ENCODE assay signal across 8 mouse cellular contexts in genomic region chr13:117602617-117603358, GRCm38 (mm10). TPM values are rescaled to one million over a fixed set of nuclear protein-coding genes. Genes with fewer than 3 reads are reported as not detected.
DNase-seq lines count a peak whose midpoint lies in the region; ATAC-seq and TF ChIP-seq lines count a peak whose summit lies in the region.

No protein-coding gene starts in this region.

- H3K27me3 ChIP-seq in heart, adult 2 months (ENCODE audit: control insufficient read depth, insufficient read depth, low read length), result peaks cover 6% of the 10 kb centered on the region
- H3K27me3 ChIP-seq in E14TG2a.4 (ENCODE audit: insufficient read depth, low read length), result peaks cover 34% of the 10 kb centered on the region
- H3K27me3 ChIP-seq in hindbrain, embryonic 10.5 days (ENCODE audit: insufficient read depth, poor library complexity, severe bottlenecking), result peaks cover 37% of the 10 kb centered on the region
- peaks cover 22% of the 10 kb centered on the region for H3K27me3 ChIP-seq in liver, embryonic 16.5 days (ENCODE audit: control insufficient read depth, insufficient read depth, low read depth, low read length)
- H3K27me3 ChIP-seq in stomach, postnatal 0 days (ENCODE audit: control insufficient read depth, insufficient read depth, low read length), result peaks cover 7% of the 10 kb centered on the region; the same call in 1 of the 2 replicates

- H3K9me3 ChIP-seq in E14TG2a.4 (ENCODE audit: low read length), result peaks cover 8% of the 10 kb centered on the region
- H3K9me3 ChIP-seq in hindbrain, embryonic 10.5 days, result no peaks in the 10 kb centered on the region
- H3K9me3 ChIP-seq in liver, embryonic 16.5 days (replicated peaks; ENCODE audit: control insufficient read depth, low read length), result no peaks in the 10 kb centered on the region
- no peaks in the 10 kb centered on the region for H3K9me3 ChIP-seq in stomach, postnatal 0 days (ENCODE audit: control insufficient read depth, low read length)

- TF ChIP-seq CTCF in heart, adult 2 months (IDR thresholded peaks at IDR 0.05), result no peak
- no peak for TF ChIP-seq CTCF in E14TG2a.4 (conservative IDR thresholded peaks at IDR 0.05; ENCODE audit: low read length)
- no peak for TF ChIP-seq CTCF in cortical plate, adult 2 months (IDR thresholded peaks at IDR 0.05; ENCODE audit: extremely low read depth, insufficient read depth, low read length)
- no peak for TF ChIP-seq CTCF in stomach, postnatal 0 days (IDR thresholded peaks at IDR 0.05; ENCODE audit: low read depth)

- H3K4me2 ChIP-seq in liver, embryonic 16.5 days (ENCODE audit: low read depth, low read length), result peak overlapping the region; percentile 64
- H3K4me2 ChIP-seq in stomach, postnatal 0 days (replicated peaks; ENCODE audit: low read depth), result peak overlapping the region; percentile 81

- TF ChIP-seq EP300 in heart, adult 2 months (IDR thresholded peaks at IDR 0.05; ENCODE audit: insufficient read depth, low read depth, low read length), result no peak
- TF ChIP-seq EP300 in stomach, postnatal 0 days (optimal IDR thresholded peaks at IDR 0.05), result no peak

- intact Hi-C loops in heart, adult 2 months (cut with DNase I), result loop anchor here (2.0 to 10.0 kb wide), 3 partner anchors 202 to 750 kb away; no protein-coding TSS in a partner anchor
- intact Hi-C loops in heart, postnatal 36 days (cut with DNase I), result loop anchor here (2.0 to 5.0 kb wide), 3 partner anchors 200 to 748 kb away; no protein-coding TSS in a partner anchor

- H3K27ac ChIP-seq in heart, adult 2 months, result no peak overlapping the region
- H3K27ac ChIP-seq in cortical plate, adult 2 months (ENCODE audit: insufficient read depth, low read length), result peak overlapping the region; percentile 65; the same call in 1 of the 2 replicates
- peak overlapping the region; percentile 40; the same call in 1 of the 2 replicates for H3K27ac ChIP-seq in hindbrain, embryonic 10.5 days
- no peak overlapping the region for H3K27ac ChIP-seq in liver, embryonic 16.5 days (ENCODE audit: low read length)
- no peak overlapping the region for H3K27ac ChIP-seq in stomach, postnatal 0 days (replicated peaks)

- H3K4me1 ChIP-seq in heart, adult 2 months (ENCODE audit: control insufficient read depth, insufficient read depth, low read length), result no peaks in the 10 kb centered on the region
- H3K4me1 ChIP-seq in E14TG2a.4 (replicated peaks; ENCODE audit: low read depth, low read length), result peaks cover 4% of the 10 kb centered on the region; the same call in 1 of the 2 replicates
- H3K4me1 ChIP-seq in cortical plate, adult 2 months (ENCODE audit: control insufficient read depth, insufficient read depth, low read length), result no peaks in the 10 kb centered on the region; the same call in 1 of the 2 replicates
- peaks cover 16% of the 10 kb centered on the region for H3K4me1 ChIP-seq in hindbrain, embryonic 10.5 days (replicated peaks)
- H3K4me1 ChIP-seq in liver, embryonic 16.5 days (ENCODE audit: control insufficient read depth, low read depth, low read length), result no peaks in the 10 kb centered on the region; the same call in 1 of the 2 replicates
- no peaks in the 10 kb centered on the region for H3K4me1 ChIP-seq in stomach, postnatal 0 days (replicated peaks; ENCODE audit: control insufficient read depth, insufficient read depth)

- H3K36me3 ChIP-seq in heart, adult 2 months (ENCODE audit: control insufficient read depth, insufficient read depth, low read length), result no peaks in the 10 kb centered on the region
- H3K36me3 ChIP-seq in E14TG2a.4 (ENCODE audit: insufficient read depth, low read length), result no peaks in the 10 kb centered on the region
- H3K36me3 ChIP-seq in hindbrain, embryonic 10.5 days, result no peaks in the 10 kb centered on the region
- no peaks in the 10 kb centered on the region for H3K36me3 ChIP-seq in liver, embryonic 16.5 days (ENCODE audit: control insufficient read depth, insufficient read depth)
- no peaks in the 10 kb centered on the region for H3K36me3 ChIP-seq in stomach, postnatal 0 days (ENCODE audit: control insufficient read depth, insufficient read depth, low read length)

- no peak for TF ChIP-seq POLR2A in heart, adult 2 months (IDR thresholded peaks at IDR 0.05; ENCODE audit: insufficient read depth, low read depth, low read length)
- no peak for TF ChIP-seq POLR2A in cortical plate, adult 2 months (IDR thresholded peaks at IDR 0.05; ENCODE audit: extremely low read depth, insufficient read depth, low read length)

- H3K9ac ChIP-seq in heart, adult 2 months (ENCODE audit: low read depth, low read length), result no peak overlapping the region
- H3K9ac ChIP-seq in liver, embryonic 16.5 days (ENCODE audit: low read depth, low read length), result no peak overlapping the region
- H3K9ac ChIP-seq in stomach, postnatal 0 days (ENCODE audit: low read length), result no peak overlapping the region

- peak overlapping the region; percentile 34 for H3K4me3 ChIP-seq in heart, adult 2 months
- H3K4me3 ChIP-seq in E14TG2a.4 (replicated peaks; ENCODE audit: low read length), result peak overlapping the region; percentile 87
- H3K4me3 ChIP-seq in cortical plate, adult 2 months (ENCODE audit: insufficient read depth, low read length), result peak overlapping the region; percentile 99
- H3K4me3 ChIP-seq in hindbrain, embryonic 10.5 days, result peak overlapping the region; percentile 67
- H3K4me3 ChIP-seq in liver, embryonic 16.5 days (ENCODE audit: low read depth, low read length), result peak overlapping the region; percentile 45
- peak overlapping the region; percentile 49 for H3K4me3 ChIP-seq in stomach, postnatal 0 days (ENCODE audit: low read depth, low read length)

- DNase-seq in heart, adult 2 months, result peak in 1 of 2 experiments; percentile 3
- DNase-seq in heart, postnatal 36 days, result no peak
- no peak for DNase-seq in hindbrain, embryonic 10.5 days (ENCODE audit: low spot score)
- peak; percentile 15 for DNase-seq in stomach, postnatal 0 days (ENCODE audit: low spot score)
- no peak for DNase-seq in adrenal gland, adult (ENCODE audit: inconsistent age in 2 of 2, low spot score in 1 of 2)

- no peak for ATAC-seq in liver, embryonic 16.5 days (ENCODE audit: low read depth)
- 0 out of 2 replicates have a peak, but pooled peaks have one; percentile 40 for ATAC-seq in stomach, postnatal 0 days (ENCODE audit: low FRiP score, low TSS enrichment)

- no peaks in the 10 kb centered on the region for H3K79me2 ChIP-seq in heart, adult 2 months (replicated peaks; ENCODE audit: control insufficient read depth, insufficient read depth, low read length)

- WGBS in heart, adult 2 months, result 2% methylated on average over 62 of the region's 62 CpGs
- whole genome bisulfite sequencing in hindbrain, embryonic 10.5 days, result under 1% methylated on average over 62 of the region's 62 CpGs
- WGBS in liver, embryonic 16.5 days (ENCODE audit: insufficient replicate concordance), result 1% methylated on average over 62 of the region's 62 CpGs
- under 1% methylated on average over 59 of the region's 62 CpGs for WGBS in stomach, postnatal 0 days

RNA-seq across cellular contexts. Expression of gene Hcn1, which starts 0.7 kb away (rescaled TPM):
- 1 to 10 TPM; 1.2 to 1.3 TPM for total RNA-seq in heart, adult 2 months (2021)
- polyA plus RNA-seq in heart, adult 2 months (2012; rRNA removed), result 0.59 and 0.70 TPM in 2 replicates
- total RNA-seq in heart, postnatal 36 days (2021), result 1 to 10 TPM in 1 of 2 experiments, under 1 TPM in 1; 0.89 to 2.0 TPM
- 11.6 and 11.9 TPM in 2 replicates for polyA plus RNA-seq in cortical plate, adult 2 months (2012; rRNA removed)
- 0.06 and 0.07 TPM in 2 replicates for polyA plus RNA-seq in hindbrain, embryonic 10.5 days (2016; fragmentation: Nextera tagmentation; extraction: Ambion mirVana)
- not detected in 2 replicates for polyA plus RNA-seq in liver, embryonic 16.5 days (2015; fragmentation: Nextera tagmentation; extraction: Ambion mirVana)
- 0.04 and 0.07 TPM in 2 replicates for polyA plus RNA-seq in stomach, postnatal 0 days (2015; fragmentation: Nextera tagmentation; extraction: Ambion mirVana)

Comparison
In these comparisons a context has a peak if more than half of its experiments do, and no peak if none do; other contexts are left out.
1. H3K27ac ChIP-seq: peak in cortical plate, adult 2 months (single experiment) and hindbrain, embryonic 10.5 days (single experiment); none in heart, adult 2 months (single experiment), liver, embryonic 16.5 days (single experiment) and stomach, postnatal 0 days (single experiment).
2. H3K4me3 ChIP-seq: peak in every context shown above with its lines; median percentile 99 in cortical plate, adult 2 months; 87 in E14TG2a.4; 67 in hindbrain, embryonic 10.5 days; 49 in stomach, postnatal 0 days; 45 in liver, embryonic 16.5 days; 34 in heart, adult 2 months.